Mouse (Mus musculus) layer of hippocampus, adult 8-10 months (tissue): ENCODE results near the gene Bace2. TPM values are rescaled to one million over a fixed set of nuclear protein-coding genes. Genes with fewer than 3 reads are reported as not detected.

Experiments
- DNase-seq, 2 experiments: peaks; one replicate each; pipeline ENCODE4 v3.0.0; 2022; ENCODE audit warnings: low spot score in 2 of 2
- total RNA-seq, 4 experiments: library from RNA; stranded (reverse); gene quantifications; 2 replicates each; pipeline ENCODE4 v1.2.4; 2022

The Bace2 gene
- total RNA-seq, 4 experiments from 2014 or later, result 5.4 to 10.4 (median 8.3) TPM

DNA sequence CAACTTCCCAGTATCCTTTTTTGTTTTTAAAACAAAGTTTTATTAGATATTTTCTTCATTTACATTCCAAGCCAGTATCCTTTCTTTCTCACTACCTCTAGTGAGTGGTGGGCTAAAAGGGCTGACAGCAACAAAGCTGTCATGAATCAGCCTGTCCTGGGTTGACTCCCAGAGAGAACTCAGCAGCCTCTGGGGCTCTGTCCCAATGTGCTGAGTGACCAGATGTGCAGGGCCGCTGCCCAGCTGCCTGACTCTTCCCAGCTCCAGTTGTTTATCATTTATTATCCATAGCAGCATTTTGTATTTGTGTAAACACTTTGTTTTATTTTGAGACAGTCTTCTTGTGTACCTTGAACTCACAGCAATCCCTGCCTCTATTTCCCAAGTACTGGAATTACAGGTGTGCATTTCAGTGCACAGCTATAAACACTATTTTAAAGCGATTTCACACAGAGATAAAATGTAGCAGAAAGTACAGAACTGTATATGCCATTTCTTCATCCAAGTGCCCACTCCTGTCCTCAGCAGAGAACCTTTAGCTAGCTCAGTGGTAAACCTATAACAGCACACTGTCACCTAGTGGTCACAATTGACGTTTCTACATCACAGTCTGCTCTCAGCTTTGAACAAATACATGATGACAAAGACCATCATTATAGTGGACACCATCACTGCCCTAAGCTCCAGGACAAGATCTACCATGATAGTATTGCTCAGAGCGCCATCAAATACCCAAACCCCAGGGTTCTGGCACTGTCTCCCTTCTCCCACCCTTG, 109.8 kb downstream of the Bace2 start:
- DNase-seq, result no peak

- DNase-seq, result no peak
These were observed 110.9 kb downstream of the Bace2 start for GRCm38 (mm10) chr16:97467472-97467871.

- no peak for DNase-seq
These were observed 111.7 kb downstream of the Bace2 start for GRCm38 (mm10) chr16:97467993-97468791.

DNA sequence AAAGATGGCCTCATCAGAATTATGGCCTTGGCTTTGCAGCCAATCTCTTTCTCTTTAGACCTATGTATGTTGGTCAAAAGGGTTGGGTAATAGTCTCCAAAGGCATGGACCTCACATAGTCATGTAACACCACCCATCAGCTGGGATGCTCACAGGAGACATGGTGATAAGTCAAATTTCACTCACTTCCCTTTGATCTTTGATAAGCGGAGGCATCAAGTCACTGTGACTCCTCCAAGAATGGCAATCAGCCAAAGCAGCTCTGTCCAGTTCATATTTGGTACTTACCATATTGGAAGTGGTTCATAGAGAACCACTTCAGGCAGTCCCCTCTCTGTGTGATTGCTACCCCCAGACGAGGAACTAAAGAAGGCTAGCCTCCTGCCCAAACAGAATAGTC, 118.1 kb downstream of the Bace2 start:
- no peak for DNase-seq

DNA sequence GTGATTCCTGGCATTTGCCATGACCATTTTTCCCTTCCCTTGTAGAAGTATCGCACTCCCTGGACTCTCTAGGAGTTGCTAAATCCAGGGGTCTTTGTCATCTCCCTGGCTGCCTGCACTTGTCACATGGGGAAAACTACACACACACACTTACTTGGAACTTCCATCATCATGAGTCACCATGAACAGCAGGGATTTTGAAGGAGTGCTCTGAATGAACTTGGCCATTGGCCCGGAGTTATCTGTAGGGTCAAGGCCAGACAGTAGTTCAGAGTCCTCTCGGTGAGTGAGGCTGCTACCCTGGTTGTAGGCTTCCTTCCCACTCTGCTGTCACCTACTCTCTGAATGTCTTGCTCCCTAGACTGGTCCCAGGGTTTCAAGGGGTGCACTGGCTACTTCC, 119.0 kb downstream of the Bace2 start:
- DNase-seq, result no peak

- no peak for DNase-seq
These were observed 120.0 kb downstream of the Bace2 start for GRCm38 (mm10) chr16:97476524-97476923.

- no peak for DNase-seq
These were observed 122.1 kb downstream of the Bace2 start for GRCm38 (mm10) chr16:97478655-97479054.

GRCm38 (mm10) chr16:97492369-97492768, 135.8 kb downstream of the Bace2 start:
- DNase-seq, result no peak

Other genes starting within 250 kb of the Bace2 start
- gene Dscam, start 186.0 kb upstream of the Bace2 start, total RNA-seq, result 10 to 100 TPM; 32.6 to 39.6 (median 34.8) TPM
- 1 to 10 TPM in 2 of 4 experiments, under 1 TPM in 2; 0.72 to 7.6 (median 4.2) TPM for gene Mx1, start 106.2 kb downstream of the Bace2 start, total RNA-seq
- not detected for gene Fam3b, start 158.1 kb downstream of the Bace2 start, total RNA-seq